Mouse (Mus musculus) E14TG2a.4 (cell line): ENCODE measurements around the gene Tecpr1.

Source experiments
- H3K27me3 ChIP-seq: 2 replicates; pipeline ENCODE4 v1.6.1; 2014; ENCODE audit warnings: low read length, control low read depth; ENCODE audit not compliant: insufficient read depth
- H3K36me3 ChIP-seq: 2 replicates; pipeline ENCODE4 v1.6.1; 2014; ENCODE audit warnings: low read length, control low read depth; ENCODE audit not compliant: insufficient read depth
- H3K4me1 ChIP-seq: replicated peaks from 2 replicates; pipeline ENCODE4 v1.6.1; 2014; ENCODE audit warnings: low read depth, low read length, control low read depth
- H3K4me3 ChIP-seq: replicated peaks from 2 replicates; pipeline ENCODE4 v1.5.1; 2014; ENCODE audit warnings: mild to moderate bottlenecking, low read length
- H3K9me3 ChIP-seq: 2 replicates; pipeline ENCODE4 v1.6.1; 2014; ENCODE audit warnings: low read length, control low read depth
- CTCF ChIP-seq: conservative IDR thresholded peaks from 2 replicates; pipeline ENCODE4 v1.5.1; 2014; ENCODE audit warnings: low read length
- NANOG ChIP-seq: IDR thresholded peaks from 2 replicates; pipeline ENCODE4 v1.6.1; 2014; ENCODE audit warnings: borderline replicate concordance, low read length, mixed read lengths
- POU5F1 ChIP-seq: IDR thresholded peaks from 2 replicates; pipeline ENCODE4 v1.6.1; 2014; ENCODE audit warnings: low read length, borderline replicate concordance

Tecpr1 gene

GRCm38 (mm10) chr5:144159137-144159536 is 64.3 kb downstream of the Tecpr1 start:
- no peaks in the 10 kb centered on the region for H3K9me3 ChIP-seq
- H3K4me1 ChIP-seq = peaks cover 52% of the 10 kb centered on the region
- H3K4me3 ChIP-seq = no peak overlapping the region
- TF ChIP-seq POU5F1 = no peak
- TF ChIP-seq CTCF = no peak
- TF ChIP-seq NANOG = no peak
- H3K27me3 ChIP-seq = no peaks in the 10 kb centered on the region
- H3K36me3 ChIP-seq = peaks cover 83% of the 10 kb centered on the region

- Histone ChIP-seq H3K27me3 (no peaks in the 10 kb centered on the region), H3K36me3 (peaks cover 82% of the 10 kb centered on the region), H3K4me1 (peaks cover 47% of the 10 kb centered on the region), H3K9me3 (no peaks in the 10 kb centered on the region), H3K4me3 (no peak overlapping the region)
- no peak for TF ChIP-seq NANOG
Measured at GRCm38 (mm10) chr5:144158604-144159003, 64.8 kb downstream of the Tecpr1 start.

DNA sequence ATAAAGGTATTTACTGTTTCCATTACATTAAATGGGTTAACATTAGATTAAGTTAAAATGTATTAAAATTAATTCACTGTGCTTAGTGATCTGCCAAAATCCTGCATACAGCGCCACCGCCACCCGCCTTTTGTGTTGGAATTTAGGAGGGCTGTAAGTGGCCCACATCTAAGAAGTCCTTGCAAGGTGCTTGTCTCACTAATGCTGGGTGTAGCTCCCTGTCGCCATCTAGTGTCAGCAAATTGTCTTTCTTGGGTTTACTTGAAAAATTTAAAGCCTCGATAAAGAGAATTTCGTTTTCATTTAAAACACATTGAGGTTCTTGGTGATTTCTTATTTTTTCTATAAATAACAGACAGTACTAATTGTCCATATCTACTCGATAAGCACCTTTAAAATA is 68.9 kb downstream of the Tecpr1 start:
- Histone ChIP-seq H3K27me3 (no peaks in the 10 kb centered on the region), H3K9me3 (no peaks in the 10 kb centered on the region), H3K36me3 (peaks cover 88% of the 10 kb centered on the region), H3K4me3 (no peak overlapping the region), H3K4me1 (peaks cover 30% of the 10 kb centered on the region)
- no peak for TF ChIP-seq POU5F1
- TF ChIP-seq CTCF = peak; percentile 66

DNA sequence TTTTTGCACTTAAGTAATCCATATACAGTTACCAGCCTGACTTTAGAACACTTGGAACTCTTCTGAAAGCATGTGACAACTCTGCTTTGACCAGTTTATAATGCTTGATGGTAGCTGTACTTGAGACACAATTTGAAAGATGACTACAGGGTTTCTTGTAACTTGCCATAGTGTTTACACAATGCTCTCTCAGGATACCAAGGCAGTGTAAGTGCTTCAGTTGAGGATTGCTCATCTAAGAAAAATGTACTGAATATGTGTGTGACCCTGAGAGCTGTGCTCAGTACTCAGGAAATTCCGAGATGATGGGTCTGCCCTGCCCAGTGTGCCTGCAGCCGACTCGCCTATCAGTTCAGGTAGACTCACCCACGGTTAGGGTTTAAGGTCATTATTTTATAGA is 72.1 kb downstream of the Tecpr1 start:
- no peak overlapping the region for H3K4me3 ChIP-seq
- H3K9me3 ChIP-seq = no peaks in the 10 kb centered on the region
- 0 out of 2 replicates have a peak, but pooled peaks cover 8% of the 10 kb centered on the region for H3K4me1 ChIP-seq
- no peak for TF ChIP-seq NANOG
- no peak for TF ChIP-seq POU5F1
- TF ChIP-seq CTCF = no peak
- H3K36me3 ChIP-seq = peaks cover 88% of the 10 kb centered on the region
- no peaks in the 10 kb centered on the region for H3K27me3 ChIP-seq

DNA sequence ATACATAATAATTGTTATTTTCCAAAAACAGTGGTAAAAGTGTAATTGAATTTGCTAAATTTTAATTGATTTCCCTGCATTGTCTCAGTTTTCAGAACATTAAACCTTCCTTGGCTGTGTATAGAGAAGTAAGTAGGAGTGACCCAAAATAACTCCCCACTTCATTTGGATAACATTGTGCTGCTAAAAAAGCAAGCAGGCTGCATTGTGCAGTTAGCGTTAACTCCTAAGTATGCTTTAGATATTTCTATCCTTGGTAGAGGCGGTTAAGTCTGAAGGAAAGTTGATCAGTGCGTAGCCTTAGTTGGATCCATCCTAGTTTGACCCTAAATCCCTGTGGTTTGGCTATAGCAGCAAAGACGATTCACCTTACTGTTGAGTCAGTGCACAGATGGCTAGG is 73.9 kb downstream of the Tecpr1 start:
- Histone ChIP-seq H3K4me1 (0 out of 2 replicates have a peak, but pooled peaks cover 8% of the 10 kb centered on the region), H3K9me3 (no peaks in the 10 kb centered on the region), H3K27me3 (no peaks in the 10 kb centered on the region), H3K36me3 (peaks cover 89% of the 10 kb centered on the region), H3K4me3 (no peak overlapping the region)
- TF ChIP-seq CTCF (no peak), NANOG (no peak), POU5F1 (no peak)

GRCm38 (mm10) chr5:144146898-144147297 is 76.5 kb downstream of the Tecpr1 start:
- H3K36me3 ChIP-seq = peaks cover 91% of the 10 kb centered on the region

More at GRCm38 (mm10) chr5:144146898-144147297, 76.5 kb downstream of the Tecpr1 start:
- TF ChIP-seq NANOG (no peak), POU5F1 (no peak), CTCF (no peak)
- Histone ChIP-seq H3K9me3 (no peaks in the 10 kb centered on the region), H3K4me1 (0 out of 2 replicates have a peak, but pooled peaks cover 8% of the 10 kb centered on the region), H3K27me3 (no peaks in the 10 kb centered on the region), H3K4me3 (no peak overlapping the region)
